ENCODE assay signal across 11 mouse cellular contexts in the genomic region with DNA sequence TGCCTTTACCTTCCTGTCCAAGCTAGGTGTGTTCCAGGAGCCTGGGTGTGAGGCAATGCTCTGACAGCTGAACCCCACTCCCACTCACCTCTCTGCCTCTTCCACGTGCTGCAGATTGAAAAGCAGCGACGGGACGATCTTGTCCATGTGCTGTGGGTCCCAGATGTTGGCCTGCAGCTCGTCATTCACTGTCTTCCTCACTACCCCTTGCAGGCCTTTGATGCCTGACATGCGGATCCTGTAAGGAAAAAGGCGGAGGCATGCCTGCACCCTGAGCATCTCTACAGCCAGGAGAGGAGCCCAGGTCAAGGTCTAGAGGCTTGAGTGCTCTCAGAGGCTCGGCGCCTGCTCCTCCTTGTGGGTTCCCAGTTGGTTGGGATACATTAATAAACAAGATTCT. TPM values are rescaled to one million over a fixed set of nuclear protein-coding genes. Genes with fewer than 3 reads are reported as not detected.
"Had no signal": no experiment of that assay in that cellular context is flagged by ENCODE, and none has a peak within 500 bp of the region (broad histone marks: within the 10 kb centered on the region; RNA-seq: fewer than 3 reads in every experiment).

No protein-coding gene starts in this region.

- H3K27ac ChIP-seq: kidney, embryonic 15.5 days; limb, embryonic 15.5 days; liver, embryonic 12.5 days; liver, embryonic 15.5 days; lung, embryonic 15.5 days; midbrain, embryonic 10.5 days; midbrain, embryonic 13.5 days; neural tube, embryonic 13.5 days had no signal

- H3K9ac ChIP-seq: kidney, embryonic 15.5 days; limb, embryonic 15.5 days; liver, embryonic 12.5 days; liver, embryonic 15.5 days; lung, embryonic 15.5 days; midbrain, embryonic 13.5 days; neural tube, embryonic 13.5 days had no signal

- H3K4me2 ChIP-seq: kidney, embryonic 15.5 days; limb, embryonic 15.5 days; liver, embryonic 12.5 days; liver, embryonic 15.5 days; lung, embryonic 15.5 days; midbrain, embryonic 13.5 days; neural tube, embryonic 13.5 days had no signal

- H3K36me3 ChIP-seq: kidney, embryonic 15.5 days; limb, embryonic 15.5 days; liver, embryonic 12.5 days; liver, embryonic 15.5 days; lung, embryonic 15.5 days had no signal

- ATAC-seq: liver, embryonic 12.5 days; midbrain, embryonic 13.5 days; midbrain, embryonic 16.5 days had no signal

- H3K4me3 ChIP-seq: kidney, embryonic 15.5 days; limb, embryonic 15.5 days; liver, embryonic 12.5 days; liver, embryonic 15.5 days; lung, embryonic 15.5 days; megakaryocyte, embryonic 14.5 days; midbrain, embryonic 10.5 days; midbrain, embryonic 13.5 days; myocyte; neural tube, embryonic 13.5 days had no signal

- H3K9me3 ChIP-seq: kidney, embryonic 15.5 days; limb, embryonic 15.5 days; liver, embryonic 12.5 days; liver, embryonic 15.5 days; lung, embryonic 15.5 days; megakaryocyte, embryonic 14.5 days; midbrain, embryonic 10.5 days; midbrain, embryonic 13.5 days; neural tube, embryonic 13.5 days had no signal

- H3K27me3 ChIP-seq: limb, embryonic 15.5 days; lung, embryonic 15.5 days had no signal

RNA-seq across cellular contexts. Expression of a gene that starts 29.7 kb away (rescaled TPM):
- polyA plus RNA-seq: myocyte had no signal
